Mouse (Mus musculus) intestine, embryonic 15.5 days (tissue): ENCODE data around the gene Zfp14. TPM values are rescaled to one million over a fixed set of nuclear protein-coding genes. Genes with fewer than 3 reads are reported as not detected.
A peak's percentile ranks its signal among the peaks of the same experiment; 100 is the strongest.

Experiments
- ATAC-seq: fragments of 200-750 bp; cut with Nextera tagmentation; 2 replicates; pipeline ENCODE4 v1.8.0; 2017; ENCODE audit warnings: moderate TSS enrichment, moderate library complexity
- H3K27ac ChIP-seq: fragments of 300-500 bp; sonication (generic); 2 replicates; pipeline ENCODE4 v1.5.1; 2015; ENCODE audit warnings: mild to moderate bottlenecking, inconsistent platforms
- H3K27me3 ChIP-seq: fragments of 300-500 bp; sonication (generic); replicated peaks from 2 replicates; pipeline ENCODE4 v1.6.1; 2015; ENCODE audit warnings: inconsistent platforms
- H3K36me3 ChIP-seq: fragments of 300-500 bp; sonication (generic); 2 replicates; pipeline ENCODE4 v1.6.1; 2015; ENCODE audit warnings: inconsistent platforms
- H3K4me1 ChIP-seq: fragments of 300-500 bp; sonication (generic); replicated peaks from 2 replicates; pipeline ENCODE4 v1.6.1; 2015; ENCODE audit warnings: inconsistent platforms
- H3K4me2 ChIP-seq: fragments of 300-500 bp; sonication (generic); replicated peaks from 2 replicates; pipeline ENCODE4 v1.6.1; 2015; ENCODE audit warnings: mild to moderate bottlenecking, inconsistent platforms
- H3K4me3 ChIP-seq: fragments of 300-500 bp; sonication (generic); replicated peaks from 2 replicates; pipeline ENCODE4 v1.5.1; 2015; ENCODE audit warnings: inconsistent platforms
- H3K9ac ChIP-seq: fragments of 300-500 bp; sonication (generic); 2 replicates; pipeline ENCODE4 v1.6.1; 2015; ENCODE audit warnings: inconsistent platforms
- H3K9me3 ChIP-seq: fragments of 300-500 bp; sonication (generic); 2 replicates; pipeline ENCODE4 v1.6.1; 2016; ENCODE audit warnings: inconsistent platforms
- WGBS: fragments of 180-500 bp; shearing (Covaris S2); methylation state at CpG from one replicate; pipeline ENCODE4 v1.1.7; 2015; 5-methylcytosine and 5-hydroxymethylcytosine counted together
- polyA plus RNA-seq: library from polyadenylated mRNA; unstranded; fragments of >200 nt; fragmentation: Nextera tagmentation; extraction: Ambion mirVana; gene quantifications from 2 replicates; pipeline ENCODE4 v1.2.1, GENCODE M21; 2015

The Zfp14 gene
- polyA plus RNA-seq, 1 experiment from 2014 or later: 2.9 TPM

- Histone ChIP-seq H3K4me1 (no peaks in the 10 kb centered on the region), H3K27ac (peak within 1 kb of the TSS; percentile 75), H3K4me2 (peak within 1 kb of the TSS; percentile 95), H3K36me3 (peaks cover 3% of the 10 kb centered on the region; the same call in 1 of the 2 replicates), H3K4me3 (peak within 1 kb of the TSS; percentile 84), H3K9ac (peak within 1 kb of the TSS; percentile 80), H3K9me3 (no peaks in the 10 kb centered on the region), H3K27me3 (no peaks in the 10 kb centered on the region)
- peak; percentile 98 for ATAC-seq
- under 1% methylated on average over 50 of the region's 50 CpGs for WGBS
Observed at GRCm38 (mm10) chr7:30072146-30073028, 21.2 kb upstream of the Zfp14 start, which contains the start of gene Zfp82. Gene Zfp82, minus strand, starts transcription at chr7:30072900.

GRCm38 (mm10) chr7:30064622-30065021 lies 13.4 kb upstream of the Zfp14 start:
- no peak for ATAC-seq
- no peaks in the 10 kb centered on the region for H3K27me3 ChIP-seq
- no peaks in the 10 kb centered on the region for H3K4me1 ChIP-seq
- no peak overlapping the region for H3K27ac ChIP-seq
- no peak overlapping the region for H3K4me3 ChIP-seq
- no peaks in the 10 kb centered on the region for H3K9me3 ChIP-seq
- no peak overlapping the region for H3K9ac ChIP-seq
- H3K36me3 ChIP-seq: peaks cover 6% of the 10 kb centered on the region; the same call in 1 of the 2 replicates
- H3K4me2 ChIP-seq: no peak overlapping the region
- WGBS: 73% methylated on average over 5 of the region's 5 CpGs

- H3K4me3 ChIP-seq: no peak overlapping the region
- no peak overlapping the region for H3K27ac ChIP-seq
- no peak overlapping the region for H3K4me2 ChIP-seq
- no peak for ATAC-seq
- H3K9me3 ChIP-seq: no peaks in the 10 kb centered on the region
- no peaks in the 10 kb centered on the region for H3K4me1 ChIP-seq
- H3K27me3 ChIP-seq: no peaks in the 10 kb centered on the region
- 0 out of 2 replicates have a peak, but pooled peaks cover 3% of the 10 kb centered on the region for H3K36me3 ChIP-seq
- H3K9ac ChIP-seq: no peak overlapping the region
- WGBS: 87% methylated on average over 5 of the region's 5 CpGs
Observed at GRCm38 (mm10) chr7:30062478-30062877, 11.3 kb upstream of the Zfp14 start.

GRCm38 (mm10) chr7:30060341-30060740 lies 9.2 kb upstream of the Zfp14 start:
- H3K27me3 ChIP-seq: no peaks in the 10 kb centered on the region
- no peak overlapping the region for H3K27ac ChIP-seq
- H3K9ac ChIP-seq: no peak overlapping the region
- no peak overlapping the region for H3K4me2 ChIP-seq
- H3K4me1 ChIP-seq: no peaks in the 10 kb centered on the region
- H3K9me3 ChIP-seq: no peaks in the 10 kb centered on the region
- 86% methylated on average over 6 of the region's 6 CpGs for WGBS
- no peak for ATAC-seq
- no peak overlapping the region for H3K4me3 ChIP-seq
- H3K36me3 ChIP-seq: 0 out of 2 replicates have a peak, but pooled peaks cover 7% of the 10 kb centered on the region

GRCm38 (mm10) chr7:30053591-30053990 lies 2.4 kb upstream of the Zfp14 start:
- Histone ChIP-seq H3K9ac (0 out of 2 replicates have a peak overlapping the region, but pooled peaks have one; percentile 15), H3K36me3 (0 out of 2 replicates have a peak, but pooled peaks cover 4% of the 10 kb centered on the region), H3K4me2 (no peak overlapping the region), H3K27ac (no peak overlapping the region), H3K9me3 (no peaks in the 10 kb centered on the region), H3K27me3 (no peaks in the 10 kb centered on the region), H3K4me3 (no peak overlapping the region), H3K4me1 (peaks cover 8% of the 10 kb centered on the region; the same call in 1 of the 2 replicates)
- 7% methylated on average over 3 of the region's 3 CpGs for whole genome bisulfite sequencing
- no peak for ATAC-seq

- Histone ChIP-seq H3K9ac (no peak overlapping the region), H3K9me3 (no peaks in the 10 kb centered on the region), H3K27ac (no peak overlapping the region), H3K4me1 (peaks cover 8% of the 10 kb centered on the region; the same call in 1 of the 2 replicates), H3K27me3 (no peaks in the 10 kb centered on the region), H3K4me3 (no peak overlapping the region), H3K4me2 (no peak overlapping the region), H3K36me3 (no peaks in the 10 kb centered on the region)
- ATAC-seq: no peak
- WGBS: 83% methylated on average over 4 of the region's 4 CpGs
Observed at GRCm38 (mm10) chr7:30048126-30048525, 3.1 kb downstream of the Zfp14 start.

GRCm38 (mm10) chr7:30044354-30044753 lies 6.8 kb downstream of the Zfp14 start:
- no peak for ATAC-seq
- 54% methylated on average over 9 of the region's 9 CpGs for WGBS
- no peaks in the 10 kb centered on the region for H3K9me3 ChIP-seq
- H3K4me3 ChIP-seq: no peak overlapping the region
- H3K9ac ChIP-seq: no peak overlapping the region
- H3K4me1 ChIP-seq: no peaks in the 10 kb centered on the region
- no peak overlapping the region for H3K27ac ChIP-seq
- H3K4me2 ChIP-seq: no peak overlapping the region
- no peaks in the 10 kb centered on the region for H3K36me3 ChIP-seq
- H3K27me3 ChIP-seq: no peaks in the 10 kb centered on the region

GRCm38 (mm10) chr7:30034331-30034730 lies 16.8 kb downstream of the Zfp14 start:
- Histone ChIP-seq H3K27me3 (no peaks in the 10 kb centered on the region), H3K27ac (no peak overlapping the region), H3K36me3 (no peaks in the 10 kb centered on the region), H3K4me1 (no peaks in the 10 kb centered on the region), H3K9me3 (no peaks in the 10 kb centered on the region), H3K4me2 (no peak overlapping the region), H3K4me3 (no peak overlapping the region), H3K9ac (no peak overlapping the region)
- no peak for ATAC-seq
- WGBS: 93% methylated on average over 12 of the region's 12 CpGs

GRCm38 (mm10) chr7:30031379-30031778 lies 19.8 kb downstream of the Zfp14 start:
- WGBS: 90% methylated on average over 3 of the region's 3 CpGs
- H3K36me3 ChIP-seq: peaks cover 4% of the 10 kb centered on the region; the same call in 1 of the 2 replicates
- no peaks in the 10 kb centered on the region for H3K9me3 ChIP-seq
- H3K9ac ChIP-seq: no peak overlapping the region
- no peak overlapping the region for H3K4me3 ChIP-seq
- ATAC-seq: no peak
- no peaks in the 10 kb centered on the region for H3K27me3 ChIP-seq
- H3K4me2 ChIP-seq: no peak overlapping the region
- no peak overlapping the region for H3K27ac ChIP-seq
- H3K4me1 ChIP-seq: no peaks in the 10 kb centered on the region

GRCm38 (mm10) chr7:30030677-30031076 lies 20.5 kb downstream of the Zfp14 start:
- no peaks in the 10 kb centered on the region for H3K9me3 ChIP-seq
- H3K4me1 ChIP-seq: no peaks in the 10 kb centered on the region
- ATAC-seq: no peak
- WGBS: 33% methylated on average over 6 of the region's 6 CpGs
- no peak overlapping the region for H3K27ac ChIP-seq
- H3K4me2 ChIP-seq: no peak overlapping the region
- H3K9ac ChIP-seq: no peak overlapping the region
- no peaks in the 10 kb centered on the region for H3K27me3 ChIP-seq
- no peak overlapping the region for H3K4me3 ChIP-seq
- peaks cover 9% of the 10 kb centered on the region; the same call in 1 of the 2 replicates for H3K36me3 ChIP-seq

GRCm38 (mm10) chr7:30028572-30028971 lies 22.6 kb downstream of the Zfp14 start:
- Histone ChIP-seq H3K27me3 (no peaks in the 10 kb centered on the region), H3K9me3 (no peaks in the 10 kb centered on the region), H3K4me1 (no peaks in the 10 kb centered on the region), H3K4me2 (no peak overlapping the region), H3K27ac (no peak overlapping the region), H3K4me3 (no peak overlapping the region), H3K36me3 (peaks cover 19% of the 10 kb centered on the region; the same call in 1 of the 2 replicates), H3K9ac (no peak overlapping the region)
- 89% methylated on average over 3 of the region's 3 CpGs for WGBS
- no peak for ATAC-seq

GRCm38 (mm10) chr7:30027331-30027730 lies 23.8 kb downstream of the Zfp14 start:
- Histone ChIP-seq H3K4me3 (no peak overlapping the region), H3K36me3 (peaks cover 32% of the 10 kb centered on the region), H3K27ac (no peak overlapping the region), H3K9ac (no peak overlapping the region), H3K27me3 (no peaks in the 10 kb centered on the region), H3K9me3 (no peaks in the 10 kb centered on the region), H3K4me1 (no peaks in the 10 kb centered on the region), H3K4me2 (no peak overlapping the region)
- ATAC-seq: no peak
- WGBS: 69% methylated on average over 4 of the region's 4 CpGs
